Mouse (Mus musculus) MEL (cell line): ENCODE results near the gene Ppt2. TPM values are rescaled to one million over a fixed set of nuclear protein-coding genes. Genes with fewer than 3 reads are reported as not detected.

Source experiments
- DNase-seq: peaks from one replicate; pipeline ENCODE4 v3.0.0; 2011; ENCODE audit warnings: low read depth, low spot score
- H3K27ac ChIP-seq: 2 replicates; pipeline ENCODE4 v1.5.1; 2012; ENCODE audit warnings: low read depth, mild to moderate bottlenecking, control low read depth, low read length, moderate library complexity; ENCODE audit not compliant: control insufficient read depth
- H3K27me3 ChIP-seq, 2 experiments: fragments of 150-350 bp in 1 of 2; sonication (generic) in 1 of 2; 2 replicates each; pipeline ENCODE4 v1.6.1; 2012; ENCODE audit warnings: low read length in 2 of 2, mild to moderate bottlenecking in 2 of 2, improper control_type of control experiment in 1 of 2, moderate library complexity in 1 of 2; ENCODE audit not compliant: insufficient read depth in 2 of 2, control insufficient read depth in 1 of 2
- H3K36me3 ChIP-seq, 2 experiments: 2 replicates each; pipeline ENCODE4 v1.6.1; 2012 to 2014; ENCODE audit warnings: low read length in 2 of 2, improper control_type of control experiment in 1 of 2, inconsistent platforms in 1 of 2, mild to moderate bottlenecking in 1 of 2; ENCODE audit not compliant: insufficient read depth in 2 of 2, control insufficient read depth in 1 of 2
- H3K4me1 ChIP-seq, 2 experiments: fragments of 150-350 bp in 1 of 2; sonication (generic) in 1 of 2; 2 replicates each; pipeline ENCODE4 v1.6.1; 2012; ENCODE audit warnings: low read length in 2 of 2, improper control_type of control experiment in 1 of 2, mild to moderate bottlenecking in 1 of 2; ENCODE audit not compliant: insufficient read depth in 2 of 2, control insufficient read depth in 1 of 2
- H3K4me3 ChIP-seq, 2 experiments: fragments of 150-350 bp in 1 of 2; sonication (generic) in 1 of 2; 2 replicates each; pipeline ENCODE4 v1.5.1; 2012; ENCODE audit warnings: low read depth in 2 of 2, low read length in 2 of 2, mild to moderate bottlenecking in 2 of 2, moderate library complexity in 2 of 2, control low read depth in 1 of 2, improper control_type of control experiment in 1 of 2; ENCODE audit not compliant: control insufficient read depth in 1 of 2, insufficient read depth in 1 of 2
- H3K79me2 ChIP-seq: 2 replicates; pipeline ENCODE4 v1.6.1; 2012; ENCODE audit warnings: mild to moderate bottlenecking, low read length, moderate library complexity; ENCODE audit not compliant: control insufficient read depth, poor library complexity, insufficient read depth
- H3K9ac ChIP-seq: 2 replicates; pipeline ENCODE4 v1.6.1; 2012; ENCODE audit warnings: low read depth, mild to moderate bottlenecking, control low read depth, low read length, moderate library complexity; ENCODE audit not compliant: control insufficient read depth, poor library complexity, severe bottlenecking
- H3K9me3 ChIP-seq: fragments of 150-350 bp; sonication (generic); replicated peaks from 2 replicates; pipeline ENCODE4 v1.6.1; 2012; ENCODE audit warnings: mild to moderate bottlenecking, low read length, improper control_type of control experiment, moderate library complexity; ENCODE audit not compliant: insufficient read depth
- BHLHE40 ChIP-seq: IDR thresholded peaks from 2 replicates; pipeline ENCODE4 v1.6.1; 2012; ENCODE audit warnings: low read depth, mild to moderate bottlenecking, inconsistent platforms, low read length, improper control_type of control experiment, borderline replicate concordance
- CHD2 ChIP-seq: IDR thresholded peaks from 2 replicates; pipeline ENCODE4 v1.6.1; 2011; ENCODE audit warnings: low read length, improper control_type of control experiment
- CTCF ChIP-seq, 3 experiments: IDR thresholded peaks in 2 of 3; conservative IDR thresholded peaks in 1 of 3; 2 replicates each; pipeline ENCODE4 v1.5.1; 2011 to 2012; ENCODE audit warnings: low read length in 3 of 3, low read depth in 2 of 3, mild to moderate bottlenecking in 2 of 3, improper control_type of control experiment in 1 of 3, inconsistent platforms in 1 of 3, mixed read lengths in 1 of 3, moderate library complexity in 1 of 3; ENCODE audit not compliant: control insufficient read depth in 1 of 3, insufficient read depth in 1 of 3, poor library complexity in 1 of 3, severe bottlenecking in 1 of 3
- E2F4 ChIP-seq: IDR thresholded peaks from 2 replicates; pipeline ENCODE4 v1.6.1; 2011; ENCODE audit warnings: low read depth, low read length, improper control_type of control experiment, borderline replicate concordance
- ELF1 ChIP-seq: IDR thresholded peaks from 2 replicates; pipeline ENCODE4 v1.6.1; 2014; ENCODE audit warnings: low read depth, mild to moderate bottlenecking, inconsistent platforms, low read length, improper control_type of control experiment, moderate library complexity
- ETS1 ChIP-seq: IDR thresholded peaks from 2 replicates; pipeline ENCODE4 v1.6.1; 2012; ENCODE audit warnings: low read depth, mild to moderate bottlenecking, inconsistent platforms, low read length, improper control_type of control experiment, moderate library complexity
- GATA1 ChIP-seq: IDR thresholded peaks from 2 replicates; pipeline ENCODE4 v1.6.1; 2011; ENCODE audit warnings: low read depth, low read length, improper control_type of control experiment
- KAT2A ChIP-seq: conservative IDR thresholded peaks from 2 replicates; pipeline ENCODE4 v1.6.1; 2012; ENCODE audit warnings: low read depth, low read length, improper control_type of control experiment, inconsistent platforms
- MAFK ChIP-seq: IDR thresholded peaks from 2 replicates; pipeline ENCODE4 v1.6.1; 2011; ENCODE audit warnings: low read depth, mild to moderate bottlenecking, low read length, improper control_type of control experiment, borderline replicate concordance
- MAX ChIP-seq: IDR thresholded peaks from 2 replicates; pipeline ENCODE4 v1.6.1; 2011; ENCODE audit warnings: low read length, improper control_type of control experiment
- MAZ ChIP-seq: IDR thresholded peaks from 2 replicates; pipeline ENCODE4 v1.6.1; 2012; ENCODE audit warnings: low read depth, mild to moderate bottlenecking, inconsistent platforms, low read length, improper control_type of control experiment
- MEF2A ChIP-seq: IDR thresholded peaks from 2 replicates; pipeline ENCODE4 v1.6.1; 2014; ENCODE audit warnings: low read depth, mild to moderate bottlenecking, inconsistent platforms, low read length, improper control_type of control experiment; ENCODE audit not compliant: poor library complexity, insufficient replicate concordance, severe bottlenecking; ENCODE audit errors: extremely low read depth
- MXI1 ChIP-seq: IDR thresholded peaks from 2 replicates; pipeline ENCODE4 v1.6.1; 2011; ENCODE audit warnings: mild to moderate bottlenecking, low read depth, low read length, improper control_type of control experiment
- MYB ChIP-seq: IDR thresholded peaks from 2 replicates; pipeline ENCODE4 v1.6.1; 2011; ENCODE audit warnings: mild to moderate bottlenecking, low read depth, low read length, improper control_type of control experiment
- MYC ChIP-seq: IDR thresholded peaks from 2 replicates; pipeline ENCODE4 v1.6.1; 2011; ENCODE audit warnings: low read depth, mild to moderate bottlenecking, low read length, improper control_type of control experiment, moderate library complexity
- NELFE ChIP-seq: IDR thresholded peaks from 2 replicates; pipeline ENCODE4 v1.6.1; 2011; ENCODE audit warnings: low read depth, low read length, improper control_type of control experiment
- NRF1 ChIP-seq: IDR thresholded peaks from 2 replicates; pipeline ENCODE4 v1.6.1; 2014; ENCODE audit warnings: low read depth, mild to moderate bottlenecking, inconsistent platforms, low read length, improper control_type of control experiment, moderate library complexity; ENCODE audit not compliant: poor library complexity, insufficient read depth, severe bottlenecking
- POLR2AphosphoS5 ChIP-seq: IDR thresholded peaks from 2 replicates; pipeline ENCODE4 v1.6.1; 2012; ENCODE audit warnings: low read depth, borderline replicate concordance, mild to moderate bottlenecking, inconsistent platforms, low read length, moderate library complexity, mixed read lengths
- RAD21 ChIP-seq: IDR thresholded peaks from 2 replicates; pipeline ENCODE4 v1.6.1; 2011; ENCODE audit warnings: mild to moderate bottlenecking, low read depth, low read length, improper control_type of control experiment
- RCOR1 ChIP-seq: IDR thresholded peaks from 2 replicates; pipeline ENCODE4 v1.6.1; 2012; ENCODE audit warnings: low read depth, mild to moderate bottlenecking, inconsistent platforms, low read length, improper control_type of control experiment
- TBP ChIP-seq: IDR thresholded peaks from 2 replicates; pipeline ENCODE4 v1.8.0; 2011; ENCODE audit warnings: low read depth, low read length, improper control_type of control experiment
- TCF12 ChIP-seq: IDR thresholded peaks from 2 replicates; pipeline ENCODE4 v1.6.1; 2014; ENCODE audit warnings: low read depth, mild to moderate bottlenecking, inconsistent platforms, low read length, improper control_type of control experiment, moderate library complexity
- USF2 ChIP-seq, 2 experiments: IDR thresholded peaks; 2 replicates each; pipeline ENCODE4 v1.6.1; 2011 to 2012; ENCODE audit warnings: improper control_type of control experiment in 2 of 2, low read length in 2 of 2, borderline replicate concordance in 1 of 2, inconsistent platforms in 1 of 2, low read depth in 1 of 2, mild to moderate bottlenecking in 1 of 2; ENCODE audit not compliant: insufficient read depth in 1 of 2
- ZC3H11A ChIP-seq: IDR thresholded peaks from 2 replicates; pipeline ENCODE4 v1.6.1; 2012; ENCODE audit warnings: low read depth, mild to moderate bottlenecking, inconsistent platforms, low read length, improper control_type of control experiment
- ZKSCAN1 ChIP-seq: IDR thresholded peaks from 2 replicates; pipeline ENCODE4 v1.6.1; 2012; ENCODE audit warnings: low read depth, mild to moderate bottlenecking, inconsistent platforms, low read length, improper control_type of control experiment, moderate library complexity
- ZMIZ1 ChIP-seq: IDR thresholded peaks from 2 replicates; pipeline ENCODE4 v1.6.1; 2012; ENCODE audit warnings: low read depth, mild to moderate bottlenecking, inconsistent platforms, low read length, improper control_type of control experiment, moderate library complexity
- ZNF384 ChIP-seq: IDR thresholded peaks from 2 replicates; pipeline ENCODE4 v1.6.1; 2012; ENCODE audit warnings: low read depth, mild to moderate bottlenecking, inconsistent platforms, low read length, improper control_type of control experiment
- polyA plus RNA-seq, 2 experiments: library from polyadenylated mRNA; stranded (reverse) in 1 of 2; unstranded in 1 of 2; fragments of >175 nt in 1 of 2; fragments of >200 nt in 1 of 2; gene quantifications; 2 replicates each; pipeline versions ENCODE4 v1.2.1 to v1.2.4; 2012; ENCODE audit warnings: low replicate concordance in 2 of 2, low read depth in 1 of 2; ENCODE audit not compliant: insufficient read length in 2 of 2, insufficient read depth in 1 of 2, missing spikeins in 1 of 2
- total RNA-seq: library from RNA; depleted of rRNA; stranded (reverse); fragments of 300-350 nt; gene quantifications from 2 replicates; pipeline ENCODE4 v1.2.3, GENCODE M21; 2012

The Ppt2 gene
- total and polyA plus RNA-seq, 3 experiments, result 29.2 to 147 (median 67.1) TPM

- TF ChIP-seq MXI1 (no peak), ZNF384 (no peak), BHLHE40 (no peak), ETS1 (no peak), MAZ (no peak), E2F4 (no peak), GATA1 (no peak), USF2 (IDR thresholded peaks at IDR 0.05; ENCODE audit: borderline replicate concordance in 1 of 2, insufficient read depth in 1 of 2, low read depth in 1 of 2, low read length in 2 of 2) (no peak), ZKSCAN1 (no peak), MYB (no peak), KAT2A (no peak), RCOR1 (no peak), NRF1 (no peak), MEF2A (no peak), TBP (no peak), POLR2AphosphoS5 (no peak)
- no peaks in the 10 kb centered on the region for H3K27me3 ChIP-seq
Measured at GRCm38 (mm10) chr17:34674524-34675204, 46.4 kb upstream of the Ppt2 start.

GRCm38 (mm10) chr17:34673139-34673538 lies 44.8 kb upstream of the Ppt2 start:
- H3K4me1 ChIP-seq, result no peaks in the 10 kb centered on the region
- no peaks in the 10 kb centered on the region for H3K9me3 ChIP-seq
- H3K27ac ChIP-seq, result no peak overlapping the region
- H3K4me3 ChIP-seq, result no peak overlapping the region
- H3K9ac ChIP-seq, result no peak overlapping the region
- no peaks in the 10 kb centered on the region for H3K36me3 ChIP-seq
- H3K27me3 ChIP-seq, result no peaks in the 10 kb centered on the region
- TF ChIP-seq NRF1 (no peak), CHD2 (no peak), ZC3H11A (no peak), MAX (no peak), NELFE (no peak), BHLHE40 (no peak), TCF12 (no peak), RCOR1 (no peak), ELF1 (no peak), MYC (no peak), MEF2A (no peak), MAFK (no peak), CTCF (IDR thresholded peaks at IDR 0.05 in 2 of 3, conservative IDR thresholded peaks at IDR 0.05 in 1 of 3; ENCODE audit: control insufficient read depth in 1 of 3, insufficient read depth in 1 of 3, low read depth in 2 of 3, low read length in 3 of 3, poor library complexity in 1 of 3, severe bottlenecking in 1 of 3) (no peak), ZNF384 (no peak), GATA1 (no peak), MYB (no peak), TBP (no peak), ZMIZ1 (no peak), RAD21 (no peak)
- no peaks in the 10 kb centered on the region for H3K79me2 ChIP-seq
- DNase-seq, result no peak

More at GRCm38 (mm10) chr17:34674524-34675204, 46.4 kb upstream of the Ppt2 start:
- Histone ChIP-seq H3K27ac (no peak overlapping the region), H3K4me3 (no peak overlapping the region), H3K36me3 (no peaks in the 10 kb centered on the region), H3K9me3 (no peaks in the 10 kb centered on the region), H3K4me1 (no peaks in the 10 kb centered on the region), H3K9ac (no peak overlapping the region), H3K79me2 (no peaks in the 10 kb centered on the region)
- no peak for DNase-seq
